Mouse (Mus musculus): ENCODE data around the gene Ddx20.

- no peak for TF ChIP-seq CTCF (IDR thresholded peaks at IDR 0.05; ENCODE audit: low read depth, low read length)
- no peak for TF ChIP-seq POLR2A (IDR thresholded peaks at IDR 0.05; ENCODE audit: insufficient read depth, low read length)
- no peak for TF ChIP-seq EP300 (IDR thresholded peaks at IDR 0.05; ENCODE audit: insufficient read depth, low read depth, low read length)
These were observed 16.2 kb upstream of the Ddx20 start for GRCm38 (mm10) chr3:105703571-105703970.

All from ES-Bruce4 (cell line).